Mouse (Mus musculus) liver, embryonic 12.5 days (tissue): ENCODE results near the gene Elmo1. TPM values are rescaled to one million over a fixed set of nuclear protein-coding genes. Genes with fewer than 3 reads are reported as not detected.

ENCODE experiments used
- ATAC-seq: fragments of 200-750 bp; cut with Nextera tagmentation; 2 replicates; pipeline ENCODE4 v1.8.0; 2017; ENCODE audit warnings: moderate number of reproducible peaks, mild to moderate bottlenecking, moderate library complexity
- H3K27ac ChIP-seq: fragments of 300-500 bp; sonication (generic); 2 replicates; pipeline ENCODE4 v1.5.1; 2016; ENCODE audit warnings: mild to moderate bottlenecking
- H3K27me3 ChIP-seq: fragments of 300-500 bp; sonication (generic); replicated peaks from 2 replicates; pipeline ENCODE4 v1.6.1; 2016; ENCODE audit warnings: mild to moderate bottlenecking, moderate library complexity
- H3K36me3 ChIP-seq: fragments of 300-500 bp; sonication (generic); 2 replicates; pipeline ENCODE4 v1.6.1; 2016; ENCODE audit warnings: mild to moderate bottlenecking, moderate library complexity
- H3K4me1 ChIP-seq: fragments of 300-500 bp; sonication (generic); 2 replicates; pipeline ENCODE4 v1.6.1; 2016
- H3K4me2 ChIP-seq: fragments of 300-500 bp; sonication (generic); 2 replicates; pipeline ENCODE4 v1.6.1; 2016; ENCODE audit warnings: mild to moderate bottlenecking, moderate library complexity
- H3K4me3 ChIP-seq: fragments of 300-500 bp; sonication (generic); 2 replicates; pipeline ENCODE4 v1.5.1; 2016; ENCODE audit warnings: mild to moderate bottlenecking, moderate library complexity
- H3K9ac ChIP-seq: fragments of 300-500 bp; sonication (generic); 2 replicates; pipeline ENCODE4 v1.6.1; 2016; ENCODE audit warnings: mild to moderate bottlenecking, moderate library complexity
- H3K9me3 ChIP-seq: fragments of 300-500 bp; sonication (generic); replicated peaks from 2 replicates; pipeline ENCODE4 v1.6.1; 2016; ENCODE audit warnings: mild to moderate bottlenecking, moderate library complexity
- WGBS: fragments of 180-500 bp; shearing (Covaris S2); methylation state at CpG from one replicate; pipeline ENCODE4 v1.1.7; 2016; ENCODE audit not compliant: insufficient replicate concordance; 5-methylcytosine and 5-hydroxymethylcytosine counted together
- polyA plus RNA-seq: library from polyadenylated mRNA; unstranded; fragments of >200 nt; fragmentation: Nextera tagmentation; extraction: Ambion mirVana; gene quantifications from 2 replicates; pipeline ENCODE4 v1.2.1, GENCODE M21; 2016

Gene Elmo1
- polyA plus RNA-seq, 1 experiment from 2014 or later: 6.2 TPM

GRCm38 (mm10) chr13:20404530-20404929 lies 314.1 kb downstream of the Elmo1 start:
- Histone ChIP-seq H3K4me2 (no peak overlapping the region), H3K27ac (no peak overlapping the region), H3K9me3 (no peaks in the 10 kb centered on the region), H3K4me1 (no peaks in the 10 kb centered on the region), H3K4me3 (no peak overlapping the region), H3K9ac (no peak overlapping the region), H3K36me3 (no peaks in the 10 kb centered on the region), H3K27me3 (no peaks in the 10 kb centered on the region)
- ATAC-seq: no peak
- WGBS: 74% methylated on average over 3 of the region's 3 CpGs

DNA sequence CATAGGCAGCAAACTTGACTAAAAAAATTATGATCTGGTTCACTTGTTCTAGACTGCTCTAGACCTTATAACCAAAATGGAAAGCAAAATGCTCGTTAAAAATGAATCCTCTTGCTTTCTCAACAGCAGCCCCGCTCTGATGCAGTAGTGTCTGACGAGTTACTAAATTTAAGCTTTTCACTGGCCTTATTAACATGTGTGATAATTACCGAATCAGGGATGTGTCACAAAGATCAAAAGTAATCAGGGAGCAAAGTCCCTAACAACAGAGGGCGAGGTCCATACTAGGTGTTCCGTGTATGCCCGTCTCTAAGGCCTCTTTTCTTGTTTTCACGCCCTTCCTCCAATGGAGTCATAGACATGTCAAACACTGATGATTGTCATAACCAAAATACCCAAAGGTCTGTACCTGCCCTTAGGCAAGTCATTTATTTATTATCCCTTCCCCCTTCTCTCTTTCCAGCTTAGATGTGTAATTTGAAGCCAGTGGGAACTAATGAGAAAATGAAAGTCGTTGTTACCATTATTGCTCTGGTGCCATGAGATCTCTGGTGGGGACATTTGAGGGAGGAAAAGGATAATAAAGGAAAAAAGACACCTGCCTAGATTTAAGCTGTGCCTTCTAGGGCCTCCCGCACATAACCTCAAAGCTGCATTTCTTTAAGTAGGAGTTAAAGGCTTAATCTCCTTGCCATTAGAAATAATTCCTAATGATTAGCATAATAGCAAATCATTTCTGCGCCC lies 316.2 kb downstream of the Elmo1 start:
- WGBS: 77% methylated on average over 11 of the region's 11 CpGs
- no peak overlapping the region for H3K4me3 ChIP-seq

GRCm38 (mm10) chr13:20410306-20411101 lies 320.1 kb downstream of the Elmo1 start:
- no peak overlapping the region for H3K9ac ChIP-seq
- H3K4me1 ChIP-seq: no peaks in the 10 kb centered on the region
- H3K27ac ChIP-seq: no peak overlapping the region
- H3K4me3 ChIP-seq: no peak overlapping the region
- no peak overlapping the region for H3K4me2 ChIP-seq
- no peaks in the 10 kb centered on the region for H3K9me3 ChIP-seq
- 78% methylated on average over 9 of the region's 9 CpGs for WGBS
- no peaks in the 10 kb centered on the region for H3K36me3 ChIP-seq
- H3K27me3 ChIP-seq: no peaks in the 10 kb centered on the region
- no peak for ATAC-seq

More for the DNA sequence above, 316.2 kb downstream of the Elmo1 start:
- Histone ChIP-seq H3K27ac (no peak overlapping the region), H3K9ac (no peak overlapping the region), H3K9me3 (no peaks in the 10 kb centered on the region), H3K27me3 (no peaks in the 10 kb centered on the region), H3K36me3 (no peaks in the 10 kb centered on the region), H3K4me1 (no peaks in the 10 kb centered on the region), H3K4me2 (no peak overlapping the region)
- ATAC-seq: no peak

GRCm38 (mm10) chr13:20416691-20417660 lies 326.6 kb downstream of the Elmo1 start:
- no peaks in the 10 kb centered on the region for H3K9me3 ChIP-seq
- no peak overlapping the region for H3K9ac ChIP-seq
- no peak overlapping the region for H3K27ac ChIP-seq
- no peak overlapping the region for H3K4me3 ChIP-seq
- ATAC-seq: no peak
- H3K4me1 ChIP-seq: no peaks in the 10 kb centered on the region
- no peaks in the 10 kb centered on the region for H3K36me3 ChIP-seq
- WGBS: 55% methylated on average over 5 of the region's 5 CpGs
- H3K27me3 ChIP-seq: no peaks in the 10 kb centered on the region
- H3K4me2 ChIP-seq: no peak overlapping the region

- no peak overlapping the region for H3K27ac ChIP-seq
- no peak overlapping the region for H3K4me2 ChIP-seq
- no peak overlapping the region for H3K9ac ChIP-seq
- H3K4me3 ChIP-seq: no peak overlapping the region
- no peak for ATAC-seq
- no peaks in the 10 kb centered on the region for H3K27me3 ChIP-seq
- H3K4me1 ChIP-seq: no peaks in the 10 kb centered on the region
- H3K36me3 ChIP-seq: no peaks in the 10 kb centered on the region
- no peaks in the 10 kb centered on the region for H3K9me3 ChIP-seq
- 69% methylated on average over 6 of the region's 6 CpGs for WGBS
Measured at GRCm38 (mm10) chr13:20430998-20431397, 340.6 kb downstream of the Elmo1 start.

GRCm38 (mm10) chr13:20433221-20433858 lies 342.9 kb downstream of the Elmo1 start:
- 60% methylated on average over 4 of the region's 4 CpGs for WGBS
- H3K27ac ChIP-seq: no peak overlapping the region
- no peak overlapping the region for H3K4me3 ChIP-seq
- H3K4me2 ChIP-seq: no peak overlapping the region
- no peaks in the 10 kb centered on the region for H3K36me3 ChIP-seq
- no peak overlapping the region for H3K9ac ChIP-seq
- H3K9me3 ChIP-seq: no peaks in the 10 kb centered on the region
- no peaks in the 10 kb centered on the region for H3K4me1 ChIP-seq
- no peaks in the 10 kb centered on the region for H3K27me3 ChIP-seq
- no peak for ATAC-seq

GRCm38 (mm10) chr13:20434071-20434470 lies 343.7 kb downstream of the Elmo1 start:
- ATAC-seq: no peak
- Histone ChIP-seq H3K9me3 (no peaks in the 10 kb centered on the region), H3K9ac (no peak overlapping the region), H3K4me3 (no peak overlapping the region), H3K4me1 (no peaks in the 10 kb centered on the region), H3K27me3 (no peaks in the 10 kb centered on the region), H3K4me2 (no peak overlapping the region), H3K27ac (no peak overlapping the region), H3K36me3 (no peaks in the 10 kb centered on the region)
- WGBS: 67% methylated on average over 4 of the region's 4 CpGs

DNA sequence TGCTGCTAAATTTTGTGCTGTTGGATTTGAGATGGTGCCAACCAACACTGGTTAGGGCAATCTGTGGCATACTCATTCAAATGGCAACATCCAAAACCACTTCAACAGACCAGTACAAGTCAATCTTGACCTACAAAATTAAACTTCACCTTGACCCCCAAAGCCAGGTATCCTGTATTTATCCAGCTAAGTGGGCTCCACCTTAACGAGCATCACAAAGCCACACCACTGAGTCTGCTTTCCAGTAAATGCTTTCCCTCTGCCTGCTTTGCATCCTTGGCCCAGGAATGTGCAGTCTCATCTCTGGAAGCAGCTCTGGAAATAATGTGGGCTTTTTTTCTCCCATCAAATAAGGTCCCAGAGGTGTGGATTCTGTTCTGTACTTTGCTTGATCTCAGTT lies 349.1 kb downstream of the Elmo1 start:
- H3K4me1 ChIP-seq: no peaks in the 10 kb centered on the region
- H3K27ac ChIP-seq: no peak overlapping the region
- no peaks in the 10 kb centered on the region for H3K9me3 ChIP-seq
- WGBS: 67% methylated on average over 1 of the region's 1 CpGs
- H3K9ac ChIP-seq: no peak overlapping the region
- no peak for ATAC-seq
- H3K27me3 ChIP-seq: no peaks in the 10 kb centered on the region
- no peaks in the 10 kb centered on the region for H3K36me3 ChIP-seq
- H3K4me2 ChIP-seq: no peak overlapping the region
- no peak overlapping the region for H3K4me3 ChIP-seq

DNA sequence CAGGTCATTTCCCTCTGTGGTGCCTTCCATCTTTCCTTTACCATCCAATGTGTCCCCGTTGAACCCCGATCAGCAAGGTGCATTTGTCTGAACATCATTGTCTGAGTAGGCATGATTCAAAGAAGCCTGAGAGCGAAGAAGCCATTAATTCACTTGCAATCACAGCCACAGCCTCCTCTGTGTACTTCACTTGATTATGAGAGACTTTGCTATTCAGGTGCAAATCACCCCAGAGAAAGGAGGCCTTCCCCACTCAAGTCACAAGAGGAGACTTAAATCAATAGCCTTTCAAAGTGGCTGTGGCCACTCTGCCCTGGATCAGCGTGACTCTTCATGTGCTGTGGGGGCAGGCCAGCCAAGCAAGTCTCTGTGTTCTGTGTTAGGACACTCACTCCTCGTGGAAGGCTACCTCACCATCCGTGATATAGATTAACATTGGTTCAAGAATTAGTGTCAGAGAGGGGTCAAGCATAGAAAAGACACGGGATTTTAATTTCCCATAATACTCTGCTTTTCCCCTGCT lies 360.5 kb downstream of the Elmo1 start:
- no peak overlapping the region for H3K9ac ChIP-seq
- H3K4me1 ChIP-seq: no peaks in the 10 kb centered on the region
- no peak for ATAC-seq
- no peak overlapping the region for H3K4me3 ChIP-seq
- no peaks in the 10 kb centered on the region for H3K27me3 ChIP-seq
- no peak overlapping the region for H3K27ac ChIP-seq
- H3K9me3 ChIP-seq: no peaks in the 10 kb centered on the region
- no peak overlapping the region for H3K4me2 ChIP-seq
- no peaks in the 10 kb centered on the region for H3K36me3 ChIP-seq
- WGBS: 73% methylated on average over 7 of the region's 7 CpGs

- Histone ChIP-seq H3K9ac (no peak overlapping the region), H3K9me3 (no peaks in the 10 kb centered on the region), H3K4me2 (no peak overlapping the region), H3K27me3 (no peaks in the 10 kb centered on the region), H3K36me3 (no peaks in the 10 kb centered on the region), H3K4me1 (no peaks in the 10 kb centered on the region), H3K27ac (no peak overlapping the region), H3K4me3 (no peak overlapping the region)
- 62% methylated on average over 1 of the region's 1 CpGs for WGBS
- no peak for ATAC-seq
Measured at GRCm38 (mm10) chr13:20454357-20454756, 364.0 kb downstream of the Elmo1 start.

DNA sequence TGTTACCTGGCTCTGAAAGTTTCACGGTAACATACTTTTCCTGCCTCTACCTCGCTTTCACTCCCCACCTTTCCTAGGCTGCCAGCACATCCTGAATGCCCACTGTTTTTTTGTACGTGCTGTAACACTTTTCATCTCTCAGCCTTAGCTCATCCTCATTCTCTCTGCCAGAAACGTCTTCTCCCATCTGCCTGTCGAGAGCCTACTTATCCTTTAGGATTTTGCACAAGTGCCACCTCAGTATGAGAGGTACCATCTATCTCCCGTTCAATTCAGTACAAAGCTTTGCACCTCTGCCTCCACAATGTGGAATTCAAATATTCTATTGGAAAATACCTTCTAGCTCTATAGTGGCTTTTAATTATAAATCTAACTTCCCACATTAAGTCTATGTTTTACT lies 369.7 kb downstream of the Elmo1 start:
- Histone ChIP-seq H3K36me3 (no peaks in the 10 kb centered on the region), H3K4me2 (no peak overlapping the region), H3K27me3 (no peaks in the 10 kb centered on the region), H3K9me3 (no peaks in the 10 kb centered on the region), H3K4me3 (no peak overlapping the region), H3K27ac (no peak overlapping the region), H3K9ac (no peak overlapping the region), H3K4me1 (no peaks in the 10 kb centered on the region)
- 72% methylated on average over 6 of the region's 6 CpGs for WGBS
- no peak for ATAC-seq
